Mouse (Mus musculus): ENCODE data around the gene Kcna1.

Gene Kcna1

GRCm38 (mm10) chr6:126646381-126646780, at the start of gene Kcna1:
Gene Kcna1 (minus strand): TSS chr6:126646384.
- no peak for DNase-seq (ENCODE audit: low read depth, low spot score)

- DNase-seq (ENCODE audit: low read depth, low spot score) = no peak
Observed at GRCm38 (mm10) chr6:126687120-126687519, 40.9 kb upstream of the Kcna1 start.

GRCm38 (mm10) chr6:126685135-126685534, 39.0 kb upstream of the Kcna1 start:
- no peak for DNase-seq (ENCODE audit: low read depth, low spot score)

GRCm38 (mm10) chr6:126678961-126679360, 32.8 kb upstream of the Kcna1 start:
- DNase-seq (ENCODE audit: low read depth, low spot score) = no peak

GRCm38 (mm10) chr6:126667001-126667400, 20.8 kb upstream of the Kcna1 start:
- no peak for DNase-seq (ENCODE audit: low read depth, low spot score)

DNA sequence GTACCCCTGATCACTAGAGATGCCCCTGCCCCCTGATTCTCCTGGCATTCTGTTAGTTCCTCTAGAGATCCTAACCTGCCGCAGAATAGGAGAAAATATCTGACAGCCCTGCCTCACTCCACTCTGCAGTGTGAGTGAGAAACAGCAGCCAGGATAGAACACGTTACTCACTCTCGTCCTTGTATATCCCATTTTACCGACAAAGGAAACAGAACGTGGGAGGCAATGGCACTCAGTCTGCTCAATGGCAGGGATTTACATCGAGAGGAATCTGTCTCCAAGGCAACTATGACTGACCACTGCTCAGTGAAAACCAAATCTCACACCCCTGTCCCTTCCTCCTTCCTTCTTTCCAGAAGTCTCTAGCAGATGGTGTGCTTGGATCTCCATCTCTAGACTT, 19.9 kb upstream of the Kcna1 start:
- DNase-seq (ENCODE audit: low read depth, low spot score) = no peak

- no peak for DNase-seq (ENCODE audit: low read depth, low spot score)
Observed at GRCm38 (mm10) chr6:126664569-126664968, 18.4 kb upstream of the Kcna1 start.

- DNase-seq (ENCODE audit: low read depth, low spot score) = no peak
Observed at GRCm38 (mm10) chr6:126657646-126658394, 11.6 kb upstream of the Kcna1 start.

GRCm38 (mm10) chr6:126653561-126653960, 7.4 kb upstream of the Kcna1 start:
- no peak for DNase-seq (ENCODE audit: low read depth, low spot score)

DNA sequence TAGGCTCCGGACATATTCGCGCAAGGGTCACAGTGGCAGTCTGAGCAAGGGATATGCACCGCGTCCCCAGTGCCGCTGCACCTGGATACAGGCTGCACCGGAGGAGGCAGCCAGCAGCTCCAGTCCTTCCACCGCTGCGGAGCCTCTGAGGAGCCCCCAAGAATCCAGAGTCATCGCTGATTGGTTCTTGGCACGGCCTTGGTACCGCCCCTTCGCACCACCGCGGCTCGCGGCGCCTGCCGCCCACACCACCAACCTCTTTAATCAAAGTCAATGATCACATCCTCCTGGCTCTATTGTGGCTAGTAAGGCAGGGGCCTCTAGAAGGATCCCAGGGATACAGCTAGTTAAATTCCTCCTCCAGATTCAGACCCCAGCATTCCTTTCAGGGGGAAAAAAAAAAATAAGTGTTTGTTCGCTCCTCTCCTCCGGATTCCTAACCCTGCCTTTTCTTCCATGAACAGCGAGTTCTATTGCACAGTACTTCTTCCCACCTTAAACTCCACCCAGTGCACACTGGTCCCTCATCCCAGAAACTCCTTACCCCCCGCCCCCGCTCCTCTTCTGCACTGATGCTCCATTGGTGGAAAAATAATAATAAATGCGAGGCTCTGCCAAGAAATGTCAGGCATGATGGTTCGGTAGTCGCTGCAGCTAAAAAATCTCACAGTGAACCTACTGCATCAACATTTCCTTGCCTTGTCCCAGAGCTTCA, 383 bp downstream of the Kcna1 start:
- DNase-seq (ENCODE audit: low read depth, low spot score) = no peak

- DNase-seq (ENCODE audit: low read depth, low spot score) = no peak
Observed at GRCm38 (mm10) chr6:126645044-126645541, 1.1 kb downstream of the Kcna1 start.

GRCm38 (mm10) chr6:126644181-126645043, 1.8 kb downstream of the Kcna1 start:
- no peak for DNase-seq (ENCODE audit: low read depth, low spot score)

GRCm38 (mm10) chr6:126643341-126644055, 2.7 kb downstream of the Kcna1 start:
- DNase-seq (ENCODE audit: low read depth, low spot score) = no peak

- no peak for DNase-seq (ENCODE audit: low read depth, low spot score)
Observed at GRCm38 (mm10) chr6:126642856-126643321, 3.3 kb downstream of the Kcna1 start.

GRCm38 (mm10) chr6:126628451-126628850, 17.7 kb downstream of the Kcna1 start:
- DNase-seq (ENCODE audit: low read depth, low spot score) = no peak

- no peak for DNase-seq (ENCODE audit: low read depth, low spot score)
Observed at GRCm38 (mm10) chr6:126618455-126618854, 27.7 kb downstream of the Kcna1 start.

DNA sequence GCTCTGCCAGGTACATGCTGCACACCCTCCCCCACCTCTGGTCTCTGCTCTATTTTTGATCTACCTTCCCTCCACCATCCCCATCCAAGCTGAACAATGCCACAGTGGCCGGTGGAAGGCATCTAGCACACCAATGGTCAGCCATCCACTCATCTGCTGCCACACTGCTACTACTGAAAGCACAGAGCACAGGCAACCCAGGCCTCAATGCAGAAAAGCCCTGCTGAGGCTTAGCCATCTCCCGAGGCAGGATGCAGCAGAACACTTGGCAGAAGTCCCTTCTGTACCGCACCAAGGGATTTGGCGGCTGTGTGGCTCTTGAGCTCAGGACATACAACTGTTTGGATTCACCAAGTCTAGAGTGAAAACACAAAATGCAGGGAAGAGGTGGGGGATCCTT, 35.4 kb downstream of the Kcna1 start:
- DNase-seq (ENCODE audit: low read depth, low spot score) = no peak

GRCm38 (mm10) chr6:126609193-126609947, 36.8 kb downstream of the Kcna1 start:
- DNase-seq (ENCODE audit: low read depth, low spot score) = no peak

DNA sequence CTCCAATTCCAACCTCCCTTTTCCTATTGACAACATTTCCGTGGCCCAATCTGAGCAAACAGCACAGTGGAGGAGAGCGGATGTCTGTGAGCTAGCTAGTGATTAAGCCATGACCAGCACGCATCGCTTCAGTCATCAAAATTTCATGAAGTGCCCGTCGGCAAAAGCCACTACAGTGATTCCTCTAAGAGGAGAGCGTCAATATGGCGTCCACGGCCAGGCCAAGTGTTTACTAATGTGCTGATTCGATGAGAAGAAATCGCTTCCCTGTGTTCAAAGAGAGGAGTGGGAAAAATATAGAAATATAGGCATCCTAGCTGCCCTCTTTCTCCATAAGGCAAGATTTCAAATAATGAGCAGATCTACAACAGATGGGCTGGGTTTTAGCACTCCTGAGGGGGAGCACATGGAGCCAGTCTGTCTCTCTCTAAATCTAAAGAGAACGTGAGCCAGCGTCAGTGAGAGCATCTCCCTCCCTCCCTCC, 44.3 kb downstream of the Kcna1 start:
- DNase-seq (ENCODE audit: low read depth, low spot score) = no peak
